Mouse (Mus musculus): ENCODE data around the gene Akr1c13.
"Not testable (repeated sequence)": the region's sequence is repeated elsewhere in the genome, so short reads cannot be mapped to it uniquely, and the experiment has no call there.

Gene Akr1c13

DNA sequence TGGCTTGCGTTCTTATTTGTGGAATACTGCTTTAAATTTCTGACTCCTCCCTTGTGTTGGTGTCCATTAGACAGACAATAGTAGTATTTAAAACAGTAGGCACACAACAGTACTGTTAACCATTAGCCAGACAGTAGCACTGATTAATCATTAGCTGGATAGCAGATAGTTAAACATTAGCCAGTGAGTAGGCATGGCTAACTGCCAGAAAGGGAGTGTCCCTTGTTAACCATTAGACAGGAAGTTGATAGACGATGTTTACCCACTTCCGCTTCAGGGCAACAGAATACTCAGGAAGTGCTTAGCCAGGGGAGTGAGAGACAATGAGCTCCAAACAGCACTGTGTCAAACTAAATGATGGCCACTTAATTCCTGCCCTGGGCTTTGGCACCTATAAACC is at the start of gene Akr1c13:
Gene Akr1c13 (plus strand): TSS at position 247 of the 400 bp plus-strand sequence.
- DNase-seq: no peak

- no peak for DNase-seq
Observed at GRCm38 (mm10) chr13:4144261-4144660, 46.7 kb upstream of the Akr1c13 start.

- DNase-seq: peak; percentile 31
Observed at GRCm38 (mm10) chr13:4150518-4150917, 40.4 kb upstream of the Akr1c13 start, which contains the start of gene Akr1c18. TSS of gene Akr1c18 (minus strand) at chr13:4150654.

GRCm38 (mm10) chr13:4152908-4153307 is 38.0 kb upstream of the Akr1c13 start:
- no peak for DNase-seq

- DNase-seq: no peak
Observed at GRCm38 (mm10) chr13:4153593-4153992, 37.4 kb upstream of the Akr1c13 start.

DNA sequence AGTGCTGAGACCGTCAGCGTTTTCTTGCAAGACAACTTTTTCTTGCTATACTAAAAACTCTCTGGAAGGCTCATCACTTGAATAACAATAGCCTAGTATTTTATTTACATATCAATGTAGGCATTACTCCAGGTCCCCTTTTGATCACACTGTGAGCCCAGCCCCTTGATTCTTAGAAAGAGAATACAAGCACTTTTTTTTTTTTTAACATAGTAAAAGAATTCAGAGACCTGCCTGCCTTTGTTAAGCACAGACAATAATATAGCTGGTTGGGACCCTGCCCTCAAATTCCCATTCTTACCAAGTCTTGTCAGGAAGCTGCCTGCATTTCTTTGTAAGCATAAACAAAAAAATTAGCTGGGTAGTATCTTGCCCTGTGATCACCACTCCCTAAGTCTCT is 35.7 kb upstream of the Akr1c13 start:
- DNase-seq: no peak

GRCm38 (mm10) chr13:4168006-4168405 is 22.9 kb upstream of the Akr1c13 start:
- DNase-seq: no peak

DNA sequence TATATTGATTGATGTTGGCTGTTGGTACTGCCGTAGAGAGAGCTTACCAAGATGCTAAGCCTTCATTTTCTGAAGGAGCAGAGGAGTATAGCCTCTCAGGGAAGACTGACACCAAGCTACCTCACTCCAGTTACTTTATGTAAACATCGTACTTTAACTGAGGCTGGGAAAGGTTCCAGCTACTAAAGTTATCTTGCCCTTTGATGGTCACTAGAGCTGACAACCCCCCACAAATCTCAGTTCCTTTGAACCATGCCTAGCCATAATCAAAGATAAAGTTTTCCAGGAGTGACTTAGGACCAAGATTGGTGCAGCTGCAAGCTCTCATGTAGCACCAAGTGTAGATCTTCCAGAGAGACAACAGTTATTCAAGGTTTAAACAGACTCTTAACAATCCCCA is 18.0 kb upstream of the Akr1c13 start:
- DNase-seq: no peak

DNA sequence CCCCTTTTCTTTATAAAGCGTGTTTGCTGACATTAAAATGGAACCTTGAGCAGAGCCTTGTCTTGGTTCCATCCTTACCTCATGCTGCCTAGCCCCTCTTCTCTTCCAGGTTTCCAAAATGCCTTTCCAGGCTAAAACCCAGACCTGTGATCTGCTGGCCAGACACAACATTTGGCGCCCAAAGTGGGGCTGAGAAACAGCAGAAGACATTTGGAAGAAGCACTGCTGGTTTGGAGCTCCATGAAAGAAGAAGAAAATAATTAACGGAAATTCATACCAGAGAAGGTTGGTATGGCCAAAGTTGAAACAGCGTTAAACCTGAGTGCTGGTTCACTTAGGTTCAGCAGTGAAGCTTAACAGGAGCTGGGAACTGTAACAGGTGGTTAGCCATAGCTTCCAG is 9.6 kb upstream of the Akr1c13 start:
- DNase-seq: not testable (repeated sequence)

GRCm38 (mm10) chr13:4183116-4183515 is 7.8 kb upstream of the Akr1c13 start:
- no peak for DNase-seq

- not testable (repeated sequence) for DNase-seq
Observed at GRCm38 (mm10) chr13:4186641-4187411, 4.1 kb upstream of the Akr1c13 start.

GRCm38 (mm10) chr13:4188174-4188573 is 2.8 kb upstream of the Akr1c13 start:
- no peak for DNase-seq

- DNase-seq: no peak
Observed at GRCm38 (mm10) chr13:4192511-4192910, 1.6 kb downstream of the Akr1c13 start.

DNA sequence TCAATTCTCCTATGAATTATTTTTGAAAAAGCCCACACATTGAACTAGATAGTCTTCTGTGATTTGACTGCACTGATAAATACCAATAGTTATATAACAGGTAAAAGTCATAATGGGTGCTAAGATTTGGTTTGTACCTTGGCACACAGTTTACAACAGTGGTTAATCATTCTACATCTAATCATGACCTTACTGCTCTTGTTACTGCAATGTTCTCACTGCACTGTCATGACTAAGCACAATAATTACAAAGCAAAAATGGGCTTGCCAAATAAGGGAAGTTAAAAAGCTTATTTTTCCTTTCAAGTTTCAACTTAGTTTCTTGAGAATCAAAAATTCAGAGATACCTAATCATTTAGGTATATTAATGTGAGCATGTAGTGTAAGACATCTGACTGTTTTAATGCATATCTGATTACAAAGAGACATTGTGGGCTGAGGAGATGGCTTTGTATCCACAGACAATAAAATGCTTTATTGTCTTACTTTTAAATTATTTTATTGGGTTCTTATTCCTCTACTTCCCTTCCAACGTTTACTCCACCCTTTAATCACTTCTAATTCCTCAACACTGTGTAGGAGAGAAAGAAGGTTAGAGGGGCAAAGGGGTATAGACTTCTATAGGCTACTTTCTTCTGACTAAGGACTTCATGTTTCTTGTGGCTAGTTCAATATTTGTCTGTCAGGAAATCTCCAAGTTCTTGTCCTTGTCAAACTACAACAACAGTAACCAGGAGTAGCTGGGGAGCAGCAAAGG is 15.4 kb downstream of the Akr1c13 start:
- no peak for DNase-seq

DNA sequence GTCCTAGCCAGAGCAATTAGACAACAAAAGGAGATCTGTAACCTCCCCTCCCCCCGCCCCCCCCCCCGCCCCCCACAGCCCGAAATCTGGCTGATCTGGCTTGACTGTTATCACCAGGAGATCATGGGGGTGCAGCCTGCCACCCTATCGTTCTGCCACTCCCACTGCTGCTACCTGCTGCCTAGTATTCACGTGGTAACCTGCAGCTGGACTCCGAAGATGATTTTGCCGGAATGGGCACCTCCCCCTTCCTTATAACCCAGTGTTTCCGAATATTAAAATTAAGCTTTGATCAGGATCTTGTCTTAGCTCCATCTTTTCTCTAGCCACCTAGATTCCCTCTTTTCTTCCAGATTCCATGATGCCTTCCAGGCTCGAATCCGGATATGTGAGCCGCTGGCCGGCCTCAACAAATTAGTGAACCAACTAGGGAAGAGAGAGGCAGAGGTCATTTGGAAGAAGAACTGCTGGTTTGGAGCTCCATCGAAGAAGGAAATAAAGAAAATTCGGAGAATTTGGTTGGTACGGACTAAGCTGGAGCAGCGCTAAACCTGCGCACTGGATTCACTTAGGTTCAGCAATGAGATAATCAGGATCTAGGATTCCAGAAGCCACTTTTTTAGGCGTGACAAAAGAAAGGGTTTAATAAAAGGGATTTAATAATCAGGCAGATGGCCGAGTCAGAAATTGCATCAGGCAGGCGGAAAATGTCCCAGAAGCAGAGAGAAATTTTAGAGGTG is 20.8 kb downstream of the Akr1c13 start:
- no peak for DNase-seq

DNA sequence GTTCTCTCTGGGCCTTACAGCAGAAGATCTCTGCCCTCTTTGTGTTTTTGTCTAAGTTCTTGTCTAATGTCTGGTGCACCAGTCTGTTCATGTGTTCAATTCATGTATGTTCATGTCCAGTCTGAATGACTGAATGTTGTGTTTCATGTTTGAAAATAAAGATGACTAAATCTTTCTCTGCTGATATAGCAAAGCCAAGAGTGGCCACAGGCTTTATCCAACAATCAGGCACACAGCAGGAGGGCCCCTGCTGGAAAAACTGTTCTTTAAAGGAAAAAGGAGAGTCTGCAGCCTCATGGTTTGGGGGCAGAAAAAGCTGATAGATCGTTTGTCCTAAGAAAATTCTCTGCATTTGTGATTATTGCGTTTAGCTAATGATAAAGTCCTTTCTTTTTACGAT is 21.4 kb downstream of the Akr1c13 start:
- DNase-seq: no peak

DNA sequence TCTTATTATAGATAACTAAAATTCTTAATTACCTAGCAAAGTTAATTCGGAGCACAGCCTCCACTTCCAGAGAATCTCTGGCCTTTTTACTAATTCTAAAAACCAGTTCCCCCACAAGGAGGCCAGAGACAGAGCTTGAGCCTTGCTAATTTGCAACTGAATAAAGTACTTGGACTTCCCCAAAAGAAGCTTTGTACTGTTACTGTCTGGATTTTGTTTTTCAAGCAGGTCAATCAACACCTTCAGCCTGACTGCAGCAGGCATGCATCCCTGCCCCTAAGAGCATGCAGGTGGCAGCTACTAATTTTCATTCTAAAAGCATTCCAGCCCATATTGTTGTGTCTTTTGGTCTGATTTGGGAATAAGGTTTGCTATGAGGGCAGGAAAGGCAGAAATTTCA is 24.5 kb downstream of the Akr1c13 start:
- not testable (repeated sequence) for DNase-seq

DNA sequence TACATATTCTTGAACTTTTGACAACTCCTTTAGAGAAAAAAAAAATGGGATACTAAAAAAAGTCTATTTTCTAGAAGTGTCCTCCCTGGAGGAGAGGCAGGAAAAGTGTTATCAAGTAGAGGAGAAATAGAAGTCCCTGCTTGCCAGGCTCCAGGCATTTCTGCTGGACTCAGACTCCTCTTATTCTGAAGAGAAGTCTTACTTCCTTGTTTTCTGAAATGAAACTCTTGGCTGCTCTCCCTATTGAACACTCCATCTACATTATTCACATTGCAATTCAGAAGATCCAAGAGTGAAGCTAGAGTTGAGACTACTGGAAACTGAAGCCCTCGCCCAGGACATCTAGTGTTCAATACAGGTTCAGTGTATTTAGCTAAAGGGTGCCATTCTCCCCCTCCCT is 37.5 kb downstream of the Akr1c13 start, which contains the start of gene Akr1c19:
Gene Akr1c19 (plus strand): TSS at position 260 of the 400 bp plus-strand sequence.
- no peak for DNase-seq

DNA sequence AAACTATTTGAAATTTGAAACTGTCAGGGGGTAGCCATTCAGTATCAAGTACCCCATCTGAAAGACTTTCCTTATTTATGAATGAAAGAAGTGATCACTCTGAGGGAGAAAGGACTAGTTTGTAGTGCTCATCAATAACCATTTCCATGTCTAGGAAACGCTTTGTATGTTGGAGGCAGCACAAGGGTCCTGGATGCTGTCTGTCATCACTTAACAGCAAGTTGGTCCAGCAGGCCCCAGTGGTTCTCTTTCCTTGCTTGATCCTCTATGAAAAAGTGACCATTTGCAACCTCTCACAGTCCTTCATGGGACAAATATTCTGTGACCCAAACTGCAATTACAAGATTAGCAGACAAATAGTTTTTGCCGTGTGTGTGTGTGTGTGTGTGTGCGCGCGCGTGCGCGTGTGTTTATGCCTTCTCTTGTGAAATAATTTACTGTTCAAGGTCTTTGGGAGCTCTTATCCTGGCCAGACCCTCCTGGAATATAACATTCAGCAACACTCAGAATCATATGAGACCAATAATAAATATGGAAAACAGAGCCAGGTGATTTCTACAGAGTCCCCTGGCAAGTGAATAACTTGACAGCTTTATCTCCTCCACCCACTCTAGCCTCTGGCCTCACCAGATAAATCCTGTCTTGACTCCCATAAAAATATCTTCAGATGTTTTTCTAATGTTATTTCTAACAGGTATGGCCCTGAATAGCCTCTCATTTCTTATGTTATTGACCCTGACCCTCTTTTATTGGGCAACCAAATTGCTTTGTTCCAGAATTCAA is 40.1 kb downstream of the Akr1c13 start:
- no peak for DNase-seq

DNA sequence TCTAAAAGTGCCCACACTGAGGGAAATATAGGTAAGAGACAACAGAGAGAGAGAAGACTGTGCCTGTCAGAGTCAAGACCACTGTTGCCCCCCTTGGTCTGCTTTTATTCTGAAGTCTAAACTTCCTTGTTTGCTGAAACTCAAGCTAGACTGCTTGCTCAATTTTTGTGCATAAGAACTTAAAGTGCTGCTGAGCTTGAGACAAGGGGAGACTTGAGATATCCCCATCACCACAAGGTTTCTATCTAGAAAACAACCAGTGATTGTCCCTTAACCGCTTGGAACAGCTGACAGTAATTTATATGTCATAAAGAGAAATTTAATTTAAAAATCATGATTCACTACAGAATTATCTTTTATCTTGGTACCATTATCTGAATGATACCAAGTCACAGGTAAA is 42.2 kb downstream of the Akr1c13 start:
- no peak for DNase-seq

- DNase-seq: no peak
Observed at GRCm38 (mm10) chr13:4233536-4234172, 42.7 kb downstream of the Akr1c13 start.
